Mouse (Mus musculus) small intestine, adult 2 months (tissue): Measurements from ENCODE around the gene Abat.

ENCODE experiments used
- CTCF ChIP-seq: fragments of 200-500 bp; IDR thresholded peaks from 2 replicates; pipeline ENCODE4 v1.5.1; 2012; ENCODE audit warnings: low read depth, mild to moderate bottlenecking, control low read depth, inconsistent platforms, low read length, moderate library complexity, mixed read lengths; ENCODE audit not compliant: insufficient replicate concordance, insufficient read length; ENCODE audit errors: extremely low read depth
- POLR2A ChIP-seq: fragments of 200-500 bp; IDR thresholded peaks from 2 replicates; pipeline ENCODE4 v1.6.1; 2012; ENCODE audit warnings: low read depth, mild to moderate bottlenecking, control low read depth, inconsistent platforms, low read length, moderate library complexity

DNA sequence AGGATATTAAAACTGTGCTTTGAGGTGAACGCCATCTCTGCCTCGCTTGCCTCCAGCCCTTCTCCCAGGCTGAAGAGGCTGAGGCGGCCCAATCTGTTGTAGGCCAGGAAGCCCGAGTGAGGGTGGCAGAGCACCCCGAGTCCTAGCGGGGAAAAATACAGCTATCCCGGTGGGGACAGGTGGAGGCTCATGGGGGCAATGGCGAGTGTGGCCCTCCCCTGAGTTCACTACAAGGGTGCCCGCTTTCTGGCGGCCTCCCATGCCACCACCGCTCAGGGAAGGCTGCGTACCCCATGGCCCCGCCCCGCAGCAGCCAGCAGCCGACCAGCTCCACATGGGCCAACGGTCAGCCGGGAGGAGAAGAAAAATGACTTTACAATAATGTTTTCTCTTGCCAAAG lies 46.9 kb downstream of the Abat start:
- no peak for TF ChIP-seq CTCF
- no peak for TF ChIP-seq POLR2A
